Mouse (Mus musculus) left cerebral cortex, adult 8-10 months (tissue): ENCODE results near the gene Tmem86a. TPM values are rescaled to one million over a fixed set of nuclear protein-coding genes. Genes with fewer than 3 reads are reported as not detected.
A peak's percentile ranks its signal among the peaks of the same experiment; 100 is the strongest.

Experiments
- DNase-seq, 2 experiments: peaks; one replicate each; pipeline ENCODE4 v3.0.0; 2022; ENCODE audit warnings: low spot score in 2 of 2
- total RNA-seq, 4 experiments: library from RNA; stranded (reverse); gene quantifications; 2 replicates each; pipeline ENCODE4 v1.2.4; 2022

The Tmem86a gene
- total RNA-seq, 4 experiments from 2014 or later: 18.5 to 19.6 (median 19.0) TPM

GRCm38 (mm10) chr7:47027520-47027919, 22.9 kb upstream of the Tmem86a start:
- no peak for DNase-seq

GRCm38 (mm10) chr7:47030517-47031193, 19.7 kb upstream of the Tmem86a start:
- no peak for DNase-seq

DNA sequence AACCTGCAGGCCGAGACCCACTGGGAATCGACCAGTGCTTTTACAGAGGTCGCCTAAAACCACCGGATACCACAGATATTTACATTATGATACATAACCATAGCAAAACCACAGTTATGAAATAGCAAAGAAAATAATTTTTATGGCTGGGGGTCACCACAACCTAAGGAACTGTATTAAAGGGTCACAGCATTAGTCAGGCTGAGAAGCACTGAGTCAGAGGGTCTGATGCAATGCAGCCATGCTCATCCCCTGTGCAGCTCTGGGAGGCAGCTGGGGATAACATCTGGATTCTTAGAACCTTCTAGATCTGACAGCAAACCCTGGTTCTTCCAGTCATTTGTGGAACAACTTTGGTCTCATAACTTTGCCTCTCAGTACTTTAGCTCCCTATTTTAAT, 19.0 kb upstream of the Tmem86a start:
- DNase-seq: no peak

DNA sequence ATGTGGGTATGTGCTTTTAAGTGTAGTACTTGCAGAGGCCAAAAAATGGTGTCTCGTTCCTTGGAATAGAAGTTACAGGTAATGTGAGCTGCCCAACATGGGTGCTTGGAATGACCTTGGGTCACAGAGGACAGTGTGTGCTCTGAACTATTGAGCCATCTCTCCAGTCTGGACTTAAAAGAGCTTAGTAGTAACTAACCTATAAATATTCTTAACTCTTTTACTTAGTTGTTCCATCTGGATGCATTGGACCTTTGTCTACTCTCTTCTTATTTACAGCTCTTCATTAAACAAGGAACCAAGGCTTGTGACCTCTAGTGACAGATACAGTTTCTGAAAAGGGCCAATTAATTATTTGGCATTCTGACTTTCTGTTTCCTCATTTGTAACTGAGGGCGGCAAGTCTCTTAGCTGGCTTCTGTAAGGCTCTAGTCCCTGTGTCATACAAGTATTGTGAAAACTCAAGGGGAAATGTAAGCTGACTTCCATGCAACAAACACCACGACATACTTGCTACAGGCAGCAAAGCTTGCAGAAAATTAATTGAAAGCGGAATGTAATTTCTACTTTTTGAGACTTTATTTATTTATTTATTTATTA, 15.5 kb upstream of the Tmem86a start:
- DNase-seq: no peak

GRCm38 (mm10) chr7:47035426-47035825, 15.0 kb upstream of the Tmem86a start:
- DNase-seq: no peak

DNA sequence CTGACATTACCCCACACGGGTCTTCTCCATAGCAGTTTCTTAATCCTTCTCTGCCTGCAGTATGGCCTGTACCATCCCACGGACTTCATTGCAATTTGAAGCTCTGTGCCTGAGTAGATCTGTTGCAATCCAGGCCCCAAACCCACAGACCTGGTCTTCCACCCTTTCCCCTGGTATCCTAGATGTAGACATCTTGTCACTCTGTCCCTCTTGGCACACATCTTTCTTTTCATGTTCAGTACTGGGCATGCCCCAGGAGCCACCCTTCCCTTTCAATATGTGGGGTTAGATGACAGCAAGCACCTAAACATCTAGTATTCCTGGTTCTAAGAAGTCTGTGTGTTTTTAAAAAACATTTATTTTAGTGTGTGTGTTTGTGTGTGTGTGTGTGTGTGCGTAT, 8.7 kb upstream of the Tmem86a start:
- DNase-seq: no peak

GRCm38 (mm10) chr7:47042121-47042520, 8.3 kb upstream of the Tmem86a start:
- no peak for DNase-seq

- no peak for DNase-seq
These were observed 7.4 kb upstream of the Tmem86a start for GRCm38 (mm10) chr7:47042823-47043490.

DNA sequence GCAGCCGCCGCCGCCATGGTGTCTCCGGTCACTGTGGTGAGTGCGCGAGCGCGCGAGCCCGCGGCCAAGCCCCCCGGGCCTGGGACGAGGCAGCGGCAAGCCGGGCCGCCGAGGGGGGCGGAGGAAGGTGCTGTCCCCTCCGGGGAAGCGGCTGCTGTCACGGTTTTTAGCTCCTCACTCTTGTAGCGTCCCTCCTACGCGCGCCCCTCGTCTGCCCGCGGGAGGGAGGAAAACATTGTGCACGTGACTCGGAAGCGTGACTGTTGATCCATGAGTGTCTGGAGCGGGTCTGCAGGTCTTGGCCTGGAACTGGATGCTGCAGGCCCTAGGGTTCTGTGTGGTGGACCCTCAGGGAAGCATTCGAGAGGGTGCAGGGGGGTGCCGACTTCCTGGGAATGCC, 365 bp downstream of the Tmem86a start:
- peak; percentile 48 to 80 for DNase-seq

- peak in 1 of 2 experiments; percentile 40 for DNase-seq
These were observed 1.2 kb downstream of the Tmem86a start for GRCm38 (mm10) chr7:47051404-47052151.

DNA sequence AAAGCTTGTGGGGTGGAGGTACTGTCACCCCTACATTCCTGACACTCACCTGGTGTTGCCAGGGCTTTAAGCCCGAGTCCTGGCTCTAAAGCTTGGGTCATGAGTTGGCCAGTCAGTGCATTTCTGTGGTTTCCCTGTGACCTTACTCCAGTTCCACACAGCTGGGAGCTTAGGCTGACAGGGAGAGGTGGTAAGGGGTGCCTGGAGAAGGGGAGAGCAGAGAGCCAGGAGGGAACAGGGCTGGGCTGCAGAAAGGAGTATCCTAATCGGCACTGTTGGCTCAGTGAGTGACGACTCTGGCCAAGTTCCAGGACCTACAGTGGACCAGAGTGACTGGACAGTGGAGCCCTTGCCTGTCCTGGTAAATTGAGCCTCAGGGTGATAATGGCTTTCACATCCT, 1.9 kb downstream of the Tmem86a start:
- DNase-seq: no peak

DNA sequence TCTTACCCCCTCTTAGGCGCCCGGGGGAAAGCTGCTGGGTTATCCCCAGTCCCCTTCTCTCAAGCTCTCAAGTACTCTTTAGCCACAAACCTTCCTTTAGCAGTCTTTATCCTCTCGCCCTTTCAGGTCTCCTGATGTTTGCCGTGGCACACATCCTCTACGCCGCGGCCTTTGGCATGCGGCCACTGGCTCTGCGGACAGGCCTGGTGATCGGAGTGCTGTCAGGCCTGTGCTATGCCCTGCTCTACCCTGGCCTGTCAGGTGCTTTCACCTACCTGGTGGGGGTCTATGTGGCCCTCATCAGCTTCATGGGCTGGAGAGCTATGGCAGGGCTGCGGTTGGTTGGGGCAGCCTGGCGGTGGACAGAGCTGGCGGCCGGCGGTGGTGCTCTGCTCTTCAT, 2.9 kb downstream of the Tmem86a start:
- DNase-seq: no peak

DNA sequence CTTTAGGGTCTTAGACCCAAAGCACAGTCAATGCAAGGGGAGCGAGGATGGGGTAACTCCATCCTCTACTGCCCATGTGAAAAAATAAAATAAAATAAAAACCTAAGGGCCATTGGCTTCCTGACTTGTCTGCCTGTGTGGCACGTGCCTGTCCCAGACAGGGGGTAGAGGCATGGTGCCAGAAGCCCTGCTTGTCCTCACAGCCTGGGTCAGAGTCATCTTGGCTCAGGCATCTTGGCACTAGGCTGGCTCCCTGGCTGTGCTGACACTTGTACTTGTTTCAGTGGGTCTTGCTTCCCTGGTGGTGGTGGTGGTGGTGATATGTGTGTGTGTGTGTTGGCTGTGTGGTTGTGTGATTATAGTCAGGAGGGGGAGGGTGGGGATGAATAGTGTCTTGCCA, 4.3 kb downstream of the Tmem86a start:
- DNase-seq: no peak

GRCm38 (mm10) chr7:47055744-47056143, 5.3 kb downstream of the Tmem86a start:
- DNase-seq: no peak

- DNase-seq: no peak
These were observed 5.9 kb downstream of the Tmem86a start for GRCm38 (mm10) chr7:47056273-47056672.

DNA sequence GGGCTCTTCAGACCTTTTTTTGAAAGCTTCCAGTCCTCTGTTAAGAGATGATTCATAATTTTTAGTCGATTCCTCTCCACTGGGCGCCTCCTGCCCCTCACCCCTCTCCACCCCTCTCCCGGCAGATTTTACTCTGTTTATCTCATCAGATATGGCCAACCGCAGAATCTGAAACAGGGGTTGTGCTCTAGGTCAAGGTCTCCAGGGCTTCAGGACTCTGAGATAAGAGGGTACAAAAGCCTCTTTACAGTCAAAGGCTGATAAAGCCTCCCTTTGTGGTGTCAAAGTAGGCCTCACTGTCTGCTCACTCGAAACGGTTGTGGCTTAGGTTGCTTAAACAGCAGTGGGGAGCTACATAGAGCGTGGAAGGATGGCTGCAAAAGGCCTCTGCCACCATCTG, 8.9 kb downstream of the Tmem86a start:
- DNase-seq: no peak

DNA sequence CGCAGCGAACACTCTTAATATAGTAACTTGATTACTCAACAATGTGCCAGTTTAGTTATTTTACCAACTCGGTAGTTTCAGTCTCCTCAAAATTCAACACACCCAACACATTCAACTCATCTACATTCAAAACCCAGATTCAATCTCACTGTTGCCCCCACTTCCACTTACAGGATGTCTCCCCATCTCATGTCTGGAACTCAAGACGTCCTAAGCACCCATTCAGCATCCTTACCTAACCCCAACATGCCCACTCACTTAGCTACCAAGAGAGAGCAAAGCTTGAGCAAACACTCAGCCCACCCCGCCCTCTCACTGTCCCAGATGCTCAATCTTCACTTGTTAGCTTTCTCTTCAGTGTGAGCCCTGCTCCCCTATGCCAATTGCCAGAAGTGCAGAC, 11.2 kb downstream of the Tmem86a start:
- DNase-seq: no peak

DNA sequence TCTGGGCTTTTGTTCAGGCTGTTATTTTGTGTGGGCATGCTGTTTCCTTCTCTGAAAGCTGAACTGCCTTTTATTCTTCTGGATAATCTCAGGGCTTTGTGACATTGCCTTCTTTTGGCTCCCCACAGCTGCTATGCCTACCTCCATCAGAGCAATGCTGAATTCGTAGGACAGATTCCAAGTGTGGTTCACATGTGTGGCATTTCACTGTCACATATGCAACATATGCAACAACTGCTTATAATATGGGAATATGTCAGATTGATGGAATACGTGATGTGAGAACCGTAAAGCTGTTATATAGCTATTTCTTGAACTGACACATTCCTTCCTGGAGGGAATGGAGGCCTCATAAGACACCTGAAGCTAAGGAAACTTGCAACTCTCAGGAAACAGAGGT, 16.5 kb downstream of the Tmem86a start:
- no peak for DNase-seq

GRCm38 (mm10) chr7:47067879-47068278, 17.5 kb downstream of the Tmem86a start:
- no peak for DNase-seq

- no peak for DNase-seq
These were observed 22.1 kb downstream of the Tmem86a start for GRCm38 (mm10) chr7:47072551-47072950.

DNA sequence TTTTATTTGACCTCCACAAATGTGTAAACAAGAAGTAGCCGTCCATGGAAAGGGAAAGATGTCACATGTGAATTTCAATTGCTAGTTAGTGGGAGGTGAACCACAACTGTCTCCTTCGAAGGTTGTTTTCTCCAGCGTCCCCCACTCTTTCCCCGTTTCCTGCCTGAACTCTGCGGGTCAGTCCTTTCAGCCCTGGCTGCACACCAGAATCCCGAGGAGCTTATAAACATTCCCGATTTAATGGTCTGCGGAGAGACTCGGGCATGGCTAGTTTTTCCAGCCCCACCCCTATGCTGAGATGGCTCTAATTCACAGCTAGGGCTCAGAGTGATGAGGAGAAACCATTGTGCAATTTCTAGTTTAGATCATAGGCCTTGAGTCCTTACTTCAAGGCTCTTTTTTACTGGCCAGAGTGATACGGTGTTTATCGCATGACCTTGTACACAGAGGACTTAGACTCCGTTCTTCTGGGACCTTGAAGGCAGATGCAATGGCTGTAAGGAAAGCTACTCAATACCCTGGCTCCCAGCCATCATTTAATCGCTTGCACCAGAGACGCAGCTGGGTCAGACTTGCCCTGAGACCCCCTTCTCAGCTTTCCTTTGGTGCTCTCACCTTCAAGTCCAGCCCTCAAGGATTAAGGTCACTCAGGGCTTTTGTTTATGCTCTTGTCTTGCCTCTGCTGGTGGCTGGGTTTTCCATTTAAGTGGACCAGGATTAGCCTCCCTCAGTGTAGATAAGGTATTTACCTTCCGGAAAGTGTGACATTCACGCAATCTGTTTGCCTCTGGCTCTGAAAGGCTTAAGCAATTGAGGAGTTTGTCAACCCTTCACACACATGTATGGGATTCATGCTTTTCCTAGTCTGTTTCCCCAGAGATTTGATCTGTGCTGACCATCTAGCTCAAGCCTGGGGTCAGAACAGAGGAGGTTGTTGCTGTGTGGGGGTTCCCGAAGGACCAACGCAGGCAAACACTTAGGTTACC, 23.4 kb downstream of the Tmem86a start:
- DNase-seq: no peak
